Mouse (Mus musculus) olfactory bulb, adult 2 months (tissue): ENCODE data around the gene Sapcd2. TPM values are rescaled to one million over a fixed set of nuclear protein-coding genes. Genes with fewer than 3 reads are reported as not detected.
"Not testable (repeated sequence)": the region's sequence is repeated elsewhere in the genome, so short reads cannot be mapped to it uniquely, and the experiment has no call there.

Experiments used
- H3K27ac ChIP-seq: fragments of 200-500 bp; 2 replicates; pipeline ENCODE4 v1.5.1; 2012; ENCODE audit warnings: low read depth, low read length; ENCODE audit not compliant: insufficient read depth
- H3K4me1 ChIP-seq: fragments of 200-500 bp; 2 replicates; pipeline ENCODE4 v1.6.1; 2012; ENCODE audit warnings: low read length; ENCODE audit not compliant: control insufficient read depth, insufficient read depth
- H3K4me3 ChIP-seq: fragments of 200-500 bp; 2 replicates; pipeline ENCODE4 v1.5.1; 2012; ENCODE audit warnings: mild to moderate bottlenecking, low read depth, low read length, moderate library complexity; ENCODE audit not compliant: insufficient read depth
- CTCF ChIP-seq: fragments of 200-500 bp; IDR thresholded peaks from 2 replicates; pipeline ENCODE4 v1.5.1; 2012; ENCODE audit warnings: low read depth, mild to moderate bottlenecking, low read length, moderate library complexity; ENCODE audit not compliant: insufficient read depth
- POLR2A ChIP-seq: fragments of 200-500 bp; IDR thresholded peaks from 2 replicates; pipeline ENCODE4 v1.6.1; 2012; ENCODE audit warnings: mild to moderate bottlenecking, low read depth, low read length, moderate library complexity; ENCODE audit not compliant: insufficient read depth
- WGBS: fragments of 180-500 bp; shearing (Covaris S2); methylation state at CpG from one replicate; pipeline ENCODE4 v1.1.7; 2018; 5-methylcytosine and 5-hydroxymethylcytosine counted together
- polyA plus RNA-seq: library from polyadenylated mRNA; stranded (reverse); fragments of >200 nt; gene quantifications from 2 replicates; pipeline ENCODE4 v1.2.4, GENCODE M21; 2012; ENCODE audit warnings: low replicate concordance; ENCODE audit not compliant: missing spikeins, insufficient read depth, insufficient read length

Gene Sapcd2
- polyA plus RNA-seq, 1 experiment, result not detected

GRCm38 (mm10) chr2:25397010-25397409 lies 24.9 kb downstream of the Sapcd2 start:
- no peak overlapping the region for H3K4me3 ChIP-seq
- no peak for TF ChIP-seq POLR2A
- no peak for TF ChIP-seq CTCF
- H3K27ac ChIP-seq, result no peak overlapping the region
- peaks cover 21% of the 10 kb centered on the region for H3K4me1 ChIP-seq
- 69% methylated on average over 1 of the region's 1 CpGs for WGBS

GRCm38 (mm10) chr2:25398065-25398464 lies 25.9 kb downstream of the Sapcd2 start:
- WGBS, result 95% methylated on average over 7 of the region's 7 CpGs
- H3K27ac ChIP-seq, result no peak overlapping the region
- peaks cover 25% of the 10 kb centered on the region for H3K4me1 ChIP-seq
- H3K4me3 ChIP-seq, result no peak overlapping the region
- TF ChIP-seq CTCF (no peak), POLR2A (no peak)

GRCm38 (mm10) chr2:25399051-25399450 lies 26.9 kb downstream of the Sapcd2 start, which contains the start of gene Npdc1:
Gene Npdc1 (plus strand): TSS chr2:25399351.
- WGBS, result 83% methylated on average over 8 of the region's 8 CpGs
- no peak within 1 kb of the TSS for H3K27ac ChIP-seq
- no peak within 1 kb of the TSS for H3K4me3 ChIP-seq
- TF ChIP-seq CTCF (no peak), POLR2A (no peak)
- H3K4me1 ChIP-seq, result peaks cover 30% of the 10 kb centered on the region

GRCm38 (mm10) chr2:25400291-25400690 lies 28.2 kb downstream of the Sapcd2 start:
- Histone ChIP-seq H3K27ac (no peak overlapping the region), H3K4me3 (peak overlapping the region; percentile 34), H3K4me1 (peaks cover 32% of the 10 kb centered on the region)
- TF ChIP-seq POLR2A (no peak), CTCF (no peak)
- WGBS, result 28% methylated on average over 16 of the region's 16 CpGs

GRCm38 (mm10) chr2:25400764-25401163 lies 28.6 kb downstream of the Sapcd2 start:
- TF ChIP-seq CTCF, result peak; percentile 66; the same call in 1 of the 2 replicates
- TF ChIP-seq POLR2A, result no peak
- H3K27ac ChIP-seq, result no peak overlapping the region
- 7% methylated on average over 17 of the region's 17 CpGs for WGBS
- H3K4me1 ChIP-seq, result peaks cover 29% of the 10 kb centered on the region
- peak overlapping the region; percentile 34 for H3K4me3 ChIP-seq

- WGBS, result 2% methylated on average over 13 of the region's 13 CpGs
- 0 out of 2 replicates have a peak, but pooled peaks have one; percentile 11 for TF ChIP-seq CTCF
- TF ChIP-seq POLR2A, result no peak
- peaks cover 23% of the 10 kb centered on the region for H3K4me1 ChIP-seq
- H3K4me3 ChIP-seq, result peak overlapping the region; percentile 80
- peak overlapping the region; percentile 65 for H3K27ac ChIP-seq
Observed at GRCm38 (mm10) chr2:25402377-25402971, 30.4 kb downstream of the Sapcd2 start.

- Histone ChIP-seq H3K4me3 (peak overlapping the region; percentile 80), H3K4me1 (peaks cover 23% of the 10 kb centered on the region), H3K27ac (peak overlapping the region; percentile 65)
- TF ChIP-seq POLR2A (peak; percentile 78; the same call in 1 of the 2 replicates), CTCF (no peak)
- WGBS, result under 1% methylated on average over 54 of the region's 54 CpGs
Observed at GRCm38 (mm10) chr2:25402972-25403601, 31.0 kb downstream of the Sapcd2 start.

GRCm38 (mm10) chr2:25403994-25404393 lies 31.9 kb downstream of the Sapcd2 start:
- WGBS, result 65% methylated on average over 4 of the region's 4 CpGs
- TF ChIP-seq CTCF (no peak), POLR2A (no peak)
- H3K4me1 ChIP-seq, result peaks cover 23% of the 10 kb centered on the region
- H3K4me3 ChIP-seq, result peak overlapping the region; percentile 80
- H3K27ac ChIP-seq, result no peak overlapping the region

- peaks cover 11% of the 10 kb centered on the region for H3K4me1 ChIP-seq
- H3K4me3 ChIP-seq, result no peak overlapping the region
- no peak overlapping the region for H3K27ac ChIP-seq
- 88% methylated on average over 10 of the region's 10 CpGs for WGBS
- TF ChIP-seq CTCF, result no peak
- TF ChIP-seq POLR2A, result no peak
Observed at GRCm38 (mm10) chr2:25408908-25409307, 36.8 kb downstream of the Sapcd2 start.

- not testable (repeated sequence) for H3K4me3 ChIP-seq, H3K27ac ChIP-seq, H3K4me1 ChIP-seq
Observed at GRCm38 (mm10) chr2:25413436-25413835, 41.3 kb downstream of the Sapcd2 start.
